Mouse (Mus musculus) limb, embryonic 13.5 days (tissue): ENCODE measurements at regions not wholly inside any gene's neighbourhood (a gene's known extent, or its start where the extent isn't known, plus 50 kb on each side); places are given as distances from the start of the nearest gene placed in this dataset.
"Not testable (repeated sequence)": the region's sequence is repeated elsewhere in the genome, so short reads cannot be mapped to it uniquely, and the experiment has no call there.

ENCODE experiments used
- ATAC-seq: fragments of 200-750 bp; cut with Nextera tagmentation; 2 replicates; pipeline ENCODE4 v1.8.0; 2017; ENCODE audit warnings: low read depth, moderate number of reproducible peaks, moderate TSS enrichment; ENCODE audit not compliant: low FRiP score
- H3K27ac ChIP-seq: fragments of 300-500 bp; sonication (generic); 2 replicates; pipeline ENCODE4 v1.5.1; 2015; ENCODE audit warnings: inconsistent platforms, mild to moderate bottlenecking, moderate library complexity
- H3K27me3 ChIP-seq: fragments of 300-500 bp; sonication (generic); 2 replicates; pipeline ENCODE4 v1.6.1; 2015; ENCODE audit warnings: mild to moderate bottlenecking, inconsistent platforms
- H3K36me3 ChIP-seq: fragments of 300-500 bp; sonication (generic); 2 replicates; pipeline ENCODE4 v1.6.1; 2015; ENCODE audit warnings: inconsistent platforms, mild to moderate bottlenecking, moderate library complexity
- H3K4me1 ChIP-seq: fragments of 300-500 bp; sonication (generic); 2 replicates; pipeline ENCODE4 v1.6.1; 2015; ENCODE audit warnings: inconsistent platforms
- H3K4me2 ChIP-seq: fragments of 300-500 bp; sonication (generic); replicated peaks from 2 replicates; pipeline ENCODE4 v1.6.1; 2015; ENCODE audit warnings: inconsistent platforms, mild to moderate bottlenecking, moderate library complexity
- H3K4me3 ChIP-seq: fragments of 300-500 bp; sonication (generic); 2 replicates; pipeline ENCODE4 v1.5.1; 2015; ENCODE audit warnings: moderate library complexity, mild to moderate bottlenecking, inconsistent platforms
- H3K9ac ChIP-seq: fragments of 300-500 bp; sonication (generic); 2 replicates; pipeline ENCODE4 v1.6.1; 2015; ENCODE audit warnings: mild to moderate bottlenecking, inconsistent platforms
- H3K9me3 ChIP-seq: fragments of 300-500 bp; sonication (generic); 2 replicates; pipeline ENCODE4 v1.6.1; 2016; ENCODE audit warnings: inconsistent platforms
- WGBS: fragments of 180-500 bp; shearing (Covaris S2); methylation state at CpG from one replicate; pipeline ENCODE4 v1.1.7; 2015; 5-methylcytosine and 5-hydroxymethylcytosine counted together

GRCm38 (mm10) chr2:162867516-162868029 lies 63.8 kb upstream of the Srsf6 start:
- H3K4me1 ChIP-seq: peaks cover 10% of the 10 kb centered on the region
- peak overlapping the region; percentile 35 for H3K4me3 ChIP-seq
- H3K4me2 ChIP-seq: peak overlapping the region; percentile 64
- no peak for ATAC-seq
- H3K27me3 ChIP-seq: peaks cover 28% of the 10 kb centered on the region
- H3K27ac ChIP-seq: no peak overlapping the region
- 0 out of 2 replicates have a peak overlapping the region, but pooled peaks have one; percentile 39 for H3K9ac ChIP-seq
- no peaks in the 10 kb centered on the region for H3K9me3 ChIP-seq
- WGBS: 7% methylated on average over 15 of the region's 15 CpGs
- H3K36me3 ChIP-seq: no peaks in the 10 kb centered on the region

DNA sequence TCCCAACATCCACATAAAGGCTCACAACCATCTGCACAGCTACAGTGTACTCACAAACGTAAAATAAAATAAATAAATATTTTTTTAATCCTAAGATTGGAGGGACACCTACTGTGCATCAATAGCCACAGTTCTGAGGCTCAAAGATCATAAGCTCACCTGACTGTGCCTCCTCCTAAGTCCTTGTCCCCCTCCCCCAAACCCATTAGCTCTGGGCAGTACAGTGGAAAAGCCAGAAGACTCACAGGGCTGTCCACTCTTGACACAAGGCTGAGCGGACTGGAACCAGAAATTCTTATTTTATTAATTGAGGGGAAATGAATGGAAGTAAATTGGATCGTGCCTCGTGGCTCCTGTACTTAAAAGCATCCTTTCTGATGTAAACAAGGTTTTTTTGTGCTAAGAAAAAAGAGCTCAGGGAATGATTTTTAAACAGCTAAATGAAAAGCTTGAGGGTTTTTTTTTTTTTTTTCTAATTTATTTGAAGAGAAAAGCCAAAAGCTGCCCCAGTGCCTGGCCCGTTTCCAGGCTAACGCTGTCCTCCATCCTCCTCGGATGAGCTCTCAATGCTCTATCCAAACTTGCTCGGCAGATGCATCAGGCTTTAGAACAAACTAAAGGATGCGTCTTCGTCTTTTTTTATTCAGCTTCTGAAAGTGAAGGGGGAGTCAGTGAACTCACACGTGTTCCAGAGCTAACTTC lies 64.6 kb upstream of the Srsf6 start:
- no peaks in the 10 kb centered on the region for H3K36me3 ChIP-seq
- 15% methylated on average over 11 of the region's 11 CpGs for WGBS

DNA sequence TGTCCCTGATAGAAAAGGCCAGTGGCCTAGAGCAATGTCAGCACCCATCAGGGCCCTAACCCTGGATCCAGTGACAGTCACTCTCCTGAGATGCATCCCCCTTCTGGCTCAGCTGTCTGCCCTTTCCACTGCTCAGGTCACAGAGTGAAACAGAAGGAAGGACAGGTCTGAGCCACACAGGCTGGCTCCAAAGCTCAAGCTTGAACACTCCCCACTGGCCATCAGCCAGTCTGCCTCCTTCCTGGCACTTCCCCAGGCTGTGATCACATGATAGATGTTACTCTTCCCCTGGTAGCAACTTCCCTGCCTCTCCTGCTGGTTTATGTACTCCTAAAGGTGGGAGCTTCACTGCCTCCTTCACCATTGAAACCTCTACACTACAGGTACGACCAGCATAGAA lies 66.8 kb upstream of the Srsf6 start:
- no peak overlapping the region for H3K4me2 ChIP-seq
- H3K4me3 ChIP-seq: no peak overlapping the region
- ATAC-seq: no peak
- H3K27me3 ChIP-seq: peaks cover 26% of the 10 kb centered on the region
- H3K4me1 ChIP-seq: peaks cover 10% of the 10 kb centered on the region
- 69% methylated on average over 1 of the region's 1 CpGs for WGBS
- H3K27ac ChIP-seq: no peak overlapping the region
- H3K9ac ChIP-seq: no peak overlapping the region
- H3K9me3 ChIP-seq: no peaks in the 10 kb centered on the region
- no peaks in the 10 kb centered on the region for H3K36me3 ChIP-seq

More for the DNA sequence above, 64.6 kb upstream of the Srsf6 start:
- H3K4me2 ChIP-seq: peak overlapping the region; percentile 64
- ATAC-seq: no peak
- H3K4me1 ChIP-seq: peaks cover 10% of the 10 kb centered on the region
- no peak overlapping the region for H3K9ac ChIP-seq
- 0 out of 2 replicates have a peak overlapping the region, but pooled peaks have one; percentile 35 for H3K4me3 ChIP-seq
- H3K9me3 ChIP-seq: no peaks in the 10 kb centered on the region
- peaks cover 28% of the 10 kb centered on the region for H3K27me3 ChIP-seq
- no peak overlapping the region for H3K27ac ChIP-seq

- Histone ChIP-seq H3K4me1 (no peaks in the 10 kb centered on the region), H3K4me2 (no peak overlapping the region), H3K4me3 (no peak overlapping the region), H3K27ac (no peak overlapping the region), H3K9ac (no peak overlapping the region), H3K36me3 (no peaks in the 10 kb centered on the region), H3K9me3 (no peaks in the 10 kb centered on the region), H3K27me3 (no peaks in the 10 kb centered on the region)
- no peak for ATAC-seq
- 74% methylated on average over 6 of the region's 6 CpGs for WGBS
Measured at GRCm38 (mm10) chr2:162854606-162855005, 76.7 kb upstream of the Srsf6 start.

- Histone ChIP-seq H3K4me1 (no peaks in the 10 kb centered on the region), H3K9ac (no peak overlapping the region), H3K36me3 (no peaks in the 10 kb centered on the region), H3K4me2 (no peak overlapping the region), H3K9me3 (no peaks in the 10 kb centered on the region), H3K27ac (no peak overlapping the region), H3K27me3 (no peaks in the 10 kb centered on the region), H3K4me3 (no peak overlapping the region)
- 72% methylated on average over 7 of the region's 7 CpGs for WGBS
- ATAC-seq: no peak
Measured at GRCm38 (mm10) chr2:162853576-162853975, 77.8 kb upstream of the Srsf6 start.

- ATAC-seq, H3K4me3 ChIP-seq: not testable (repeated sequence)
- 89% methylated on average over 9 of the region's 9 CpGs for WGBS
Measured at GRCm38 (mm10) chr2:162841761-162842160, 89.6 kb upstream of the Srsf6 start.

DNA sequence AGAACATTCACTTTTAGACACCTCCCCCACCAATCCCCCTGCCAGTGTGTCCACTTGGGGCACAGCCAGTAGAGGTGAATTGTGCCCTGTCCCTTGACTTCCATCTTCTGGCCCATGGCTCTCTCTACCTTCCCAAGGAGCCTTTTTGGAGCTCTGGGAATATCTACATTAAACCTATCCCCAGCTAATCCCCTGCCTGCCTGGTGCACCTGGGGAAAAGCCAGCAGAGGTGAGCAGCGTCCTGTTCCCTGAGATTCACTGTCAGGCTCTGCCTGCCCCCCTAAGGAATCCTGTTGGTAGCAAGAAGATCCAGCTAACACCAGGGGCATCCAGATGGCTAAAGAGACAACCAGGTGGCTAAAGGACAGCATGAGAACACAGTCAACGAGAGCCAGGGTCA lies 93.6 kb upstream of the Srsf6 start:
- ATAC-seq: no peak
- no peaks in the 10 kb centered on the region for H3K9me3 ChIP-seq
- 45% methylated on average over 2 of the region's 2 CpGs for WGBS

More at GRCm38 (mm10) chr2:162841761-162842160, 89.6 kb upstream of the Srsf6 start:
- not testable (repeated sequence) for H3K27me3 ChIP-seq, H3K9ac ChIP-seq, H3K4me1 ChIP-seq, H3K9me3 ChIP-seq, H3K4me2 ChIP-seq, H3K36me3 ChIP-seq, H3K27ac ChIP-seq

GRCm38 (mm10) chr2:162833741-162834140 lies 97.6 kb upstream of the Srsf6 start:
- Histone ChIP-seq H3K27me3 (no peaks in the 10 kb centered on the region), H3K4me1 (no peaks in the 10 kb centered on the region), H3K9ac (no peak overlapping the region), H3K27ac (no peak overlapping the region), H3K36me3 (no peaks in the 10 kb centered on the region), H3K4me3 (no peak overlapping the region), H3K9me3 (no peaks in the 10 kb centered on the region), H3K4me2 (no peak overlapping the region)
- WGBS: 74% methylated on average over 6 of the region's 6 CpGs
- no peak for ATAC-seq

More for the DNA sequence above, 93.6 kb upstream of the Srsf6 start:
- Histone ChIP-seq H3K27me3 (no peaks in the 10 kb centered on the region), H3K9ac (no peak overlapping the region), H3K27ac (no peak overlapping the region), H3K4me3 (no peak overlapping the region), H3K36me3 (no peaks in the 10 kb centered on the region), H3K4me1 (no peaks in the 10 kb centered on the region), H3K4me2 (no peak overlapping the region)

GRCm38 (mm10) chr2:162818787-162819186 lies 112.5 kb upstream of the Srsf6 start:
- H3K4me3 ChIP-seq: no peak overlapping the region
- no peak for ATAC-seq
- no peak overlapping the region for H3K27ac ChIP-seq
- H3K9me3 ChIP-seq: no peaks in the 10 kb centered on the region
- H3K36me3 ChIP-seq: no peaks in the 10 kb centered on the region
- no peak overlapping the region for H3K4me2 ChIP-seq
- no peak overlapping the region for H3K9ac ChIP-seq
- H3K4me1 ChIP-seq: 0 out of 2 replicates have a peak, but pooled peaks cover 5% of the 10 kb centered on the region
- 96% methylated on average over 4 of the region's 4 CpGs for WGBS
- H3K27me3 ChIP-seq: no peaks in the 10 kb centered on the region

DNA sequence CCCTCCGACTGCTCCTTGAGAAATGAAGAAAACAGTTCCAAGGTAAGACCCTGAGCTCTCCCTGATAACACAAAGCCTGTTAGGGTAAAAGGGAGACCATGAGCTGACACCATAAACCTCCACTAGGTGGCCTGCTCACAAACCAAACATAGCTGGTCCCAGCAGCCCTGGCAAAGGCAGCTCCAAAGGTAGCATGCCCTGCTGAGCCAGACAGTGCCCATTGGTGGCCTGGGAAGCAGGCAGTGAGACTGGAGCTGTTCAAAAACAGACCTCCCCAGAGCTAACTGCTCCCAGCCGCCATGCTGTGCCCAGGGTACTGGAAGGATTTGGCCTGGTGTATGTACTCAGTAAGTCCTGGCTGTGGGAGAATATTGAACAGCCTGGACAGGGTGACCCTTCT lies 117.1 kb upstream of the Srsf6 start:
- Histone ChIP-seq H3K27me3 (no peaks in the 10 kb centered on the region), H3K27ac (no peak overlapping the region), H3K4me1 (no peaks in the 10 kb centered on the region), H3K4me2 (no peak overlapping the region), H3K36me3 (no peaks in the 10 kb centered on the region), H3K9me3 (no peaks in the 10 kb centered on the region), H3K4me3 (no peak overlapping the region), H3K9ac (no peak overlapping the region)
- ATAC-seq: no peak
- WGBS: 38% methylated on average over 2 of the region's 2 CpGs

DNA sequence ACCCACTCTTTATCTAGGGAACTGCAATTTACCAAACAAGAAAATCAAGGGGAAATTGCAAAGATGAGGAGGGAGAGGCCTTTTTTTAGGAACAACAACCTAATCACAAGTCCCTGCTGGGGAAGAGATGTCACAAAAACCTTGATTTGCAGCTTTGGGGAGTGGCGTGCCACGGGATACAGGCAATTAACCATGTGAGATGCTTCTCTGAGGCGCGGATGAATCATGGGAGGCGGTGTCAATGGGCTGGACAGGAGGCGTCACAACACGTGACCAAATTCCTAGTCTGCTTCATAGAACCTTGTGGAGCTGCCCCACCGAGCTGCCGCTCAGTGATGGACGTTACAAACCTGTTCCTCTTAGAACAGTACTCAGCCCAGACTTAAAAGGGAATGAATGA lies 123.6 kb upstream of the Srsf6 start:
- ATAC-seq: no peak
- Histone ChIP-seq H3K9ac (no peak overlapping the region), H3K4me1 (no peaks in the 10 kb centered on the region), H3K4me3 (no peak overlapping the region), H3K27me3 (no peaks in the 10 kb centered on the region), H3K36me3 (no peaks in the 10 kb centered on the region), H3K27ac (no peak overlapping the region), H3K4me2 (no peak overlapping the region), H3K9me3 (no peaks in the 10 kb centered on the region)
- WGBS: 78% methylated on average over 10 of the region's 10 CpGs

GRCm38 (mm10) chr2:162796528-162796927 lies 134.8 kb upstream of the Srsf6 start:
- 53% methylated on average over 4 of the region's 4 CpGs for WGBS
- Histone ChIP-seq H3K36me3 (no peaks in the 10 kb centered on the region), H3K4me1 (peaks cover 7% of the 10 kb centered on the region; the same call in 1 of the 2 replicates), H3K27ac (no peak overlapping the region), H3K9me3 (no peaks in the 10 kb centered on the region), H3K4me2 (no peak overlapping the region), H3K9ac (no peak overlapping the region), H3K4me3 (no peak overlapping the region), H3K27me3 (no peaks in the 10 kb centered on the region)
- ATAC-seq: no peak

- Histone ChIP-seq H3K4me2 (no peak overlapping the region), H3K36me3 (no peaks in the 10 kb centered on the region), H3K27me3 (no peaks in the 10 kb centered on the region), H3K27ac (no peak overlapping the region), H3K4me3 (no peak overlapping the region), H3K4me1 (peaks cover 14% of the 10 kb centered on the region), H3K9ac (no peak overlapping the region), H3K9me3 (no peaks in the 10 kb centered on the region)
- ATAC-seq: no peak
- 90% methylated on average over 8 of the region's 8 CpGs for whole genome bisulfite sequencing
Measured at GRCm38 (mm10) chr2:162794285-162794684, 133.3 kb upstream of the Ptprt start.
